Mouse (Mus musculus) heart, postnatal 0 days (tissue): ENCODE results near the gene Larp4.

Source experiments
- CTCF ChIP-seq: IDR thresholded peaks from 2 replicates; pipeline ENCODE4 v1.5.1; 2016; ENCODE audit warnings: antibody characterized with exemption, control low read depth, low read depth
- EP300 ChIP-seq: IDR thresholded peaks from 2 replicates; pipeline ENCODE4 v1.6.1; 2016; ENCODE audit warnings: antibody characterized with exemption, low read depth

GRCm38 (mm10) chr15:99936659-99937058 lies 33.2 kb upstream of the Larp4 start:
- no peak for TF ChIP-seq CTCF
- no peak for TF ChIP-seq EP300
